Mouse (Mus musculus) megakaryocyte, embryonic 14.5 days (primary cell): ENCODE measurements around the gene Rsrp1.

ENCODE experiments used
- FLI1 ChIP-seq: IDR thresholded peaks from 2 replicates; pipeline ENCODE4 v1.6.1; 2012; ENCODE audit warnings: low read length, inconsistent platforms, mixed read lengths
- GATA1 ChIP-seq: IDR thresholded peaks from 3 replicates; pipeline ENCODE4 v1.6.1; 2012; ENCODE audit warnings: mixed read lengths, low read length, inconsistent platforms, borderline replicate concordance

- TF ChIP-seq GATA1 (no peak), FLI1 (no peak)
These were observed 22.3 kb upstream of the Rsrp1 start for GRCm38 (mm10) chr4:134901126-134901525.
